Mouse (Mus musculus) hindbrain, embryonic 11.5 days (tissue): Measurements from ENCODE around the gene Nutm1. TPM values are rescaled to one million over a fixed set of nuclear protein-coding genes. Genes with fewer than 3 reads are reported as not detected.

Experiments used
- ATAC-seq: fragments of 200-750 bp; cut with Nextera tagmentation; 2 replicates; pipeline ENCODE4 v1.8.0; 2017; ENCODE audit warnings: mild to moderate bottlenecking, moderate TSS enrichment, moderate library complexity; ENCODE audit not compliant: low FRiP score
- DNase-seq: peaks from one replicate; pipeline ENCODE4 v3.0.0-alpha.2; 2015; ENCODE audit warnings: low spot score
- H3K27ac ChIP-seq: fragments of 300-500 bp; sonication (generic); 2 replicates; pipeline ENCODE4 v1.5.1; 2014; ENCODE audit warnings: mild to moderate bottlenecking, low read depth, low read length
- H3K27me3 ChIP-seq: fragments of 300-500 bp; sonication (generic); 2 replicates; pipeline ENCODE4 v1.6.1; 2014; ENCODE audit warnings: mild to moderate bottlenecking, low read length, moderate library complexity, mixed read lengths; ENCODE audit not compliant: control insufficient read depth, insufficient read depth
- H3K36me3 ChIP-seq: fragments of 300-500 bp; sonication (generic); 2 replicates; pipeline ENCODE4 v1.6.1; 2014; ENCODE audit warnings: mild to moderate bottlenecking, low read length, moderate library complexity, mixed read lengths; ENCODE audit not compliant: control insufficient read depth, insufficient read depth
- H3K4me1 ChIP-seq: fragments of 300-500 bp; sonication (generic); replicated peaks from 2 replicates; pipeline ENCODE4 v1.6.1; 2014; ENCODE audit warnings: low read length, mixed read lengths; ENCODE audit not compliant: control insufficient read depth, insufficient read depth
- H3K4me2 ChIP-seq: fragments of 300-500 bp; sonication (generic); replicated peaks from 2 replicates; pipeline ENCODE4 v1.6.1; 2014; ENCODE audit warnings: mild to moderate bottlenecking, low read depth, low read length
- H3K4me3 ChIP-seq: fragments of 300-500 bp; sonication (generic); 2 replicates; pipeline ENCODE4 v1.5.1; 2014; ENCODE audit warnings: low read depth, low read length
- H3K9ac ChIP-seq: fragments of 300-500 bp; sonication (generic); 2 replicates; pipeline ENCODE4 v1.6.1; 2014; ENCODE audit warnings: low read depth, low read length
- H3K9me3 ChIP-seq: fragments of 300-500 bp; sonication (generic); 2 replicates; pipeline ENCODE4 v1.6.1; 2016; ENCODE audit warnings: low read length; ENCODE audit not compliant: control insufficient read depth
- WGBS: fragments of 180-500 bp; shearing (Covaris S2); extraction: QIAGEN DNeasy Blood & Tissue Kit; methylation state at CpG from one replicate; pipeline ENCODE4 v1.1.7; 2014; 5-methylcytosine and 5-hydroxymethylcytosine counted together
- polyA plus RNA-seq: library from polyadenylated mRNA; unstranded; fragments of >200 nt; fragmentation: Nextera tagmentation; extraction: Ambion mirVana; gene quantifications from 2 replicates; pipeline ENCODE4 v1.2.1, GENCODE M21; 2014

Gene Nutm1
- polyA plus RNA-seq, 1 experiment from 2014 or later = 0.05 TPM

DNA sequence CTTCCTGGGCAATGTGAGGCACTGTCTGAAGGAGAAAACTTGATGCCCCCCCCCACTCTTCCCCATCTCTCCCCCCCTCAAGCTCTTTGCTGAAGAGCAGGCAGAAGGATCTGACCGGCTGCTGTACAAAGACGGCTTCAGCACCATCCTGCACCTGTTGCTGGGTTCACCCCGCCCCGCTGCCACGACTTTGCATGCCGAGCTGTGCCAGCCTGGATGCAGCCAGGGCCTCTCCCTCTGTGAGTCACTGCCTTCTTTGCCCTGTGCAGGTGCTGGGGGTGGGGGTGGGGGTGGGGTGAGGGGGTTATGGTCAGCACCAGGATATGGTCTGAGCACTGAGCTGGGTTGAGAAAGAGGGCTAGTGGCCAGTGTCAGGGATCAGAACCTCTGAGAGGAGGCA lies 12.9 kb downstream of the Nutm1 start:
- ATAC-seq = no peak; the same call in 1 of the 2 replicates

GRCm38 (mm10) chr2:112245307-112245706 lies 13.8 kb downstream of the Nutm1 start:
- H3K4me1 ChIP-seq = no peaks in the 10 kb centered on the region
- no peaks in the 10 kb centered on the region for H3K27me3 ChIP-seq
- no peak overlapping the region for H3K27ac ChIP-seq
- no peaks in the 10 kb centered on the region for H3K36me3 ChIP-seq
- WGBS = 85% methylated on average over 5 of the region's 5 CpGs
- no peak overlapping the region for H3K9ac ChIP-seq
- no peak overlapping the region for H3K4me2 ChIP-seq
- ATAC-seq (no peak), DNase-seq (no peak)
- no peaks in the 10 kb centered on the region for H3K9me3 ChIP-seq
- no peak overlapping the region for H3K4me3 ChIP-seq

More for the DNA sequence above, 12.9 kb downstream of the Nutm1 start:
- WGBS = 89% methylated on average over 6 of the region's 6 CpGs
- Histone ChIP-seq H3K27me3 (no peaks in the 10 kb centered on the region), H3K4me2 (no peak overlapping the region), H3K4me3 (no peak overlapping the region), H3K9ac (no peak overlapping the region), H3K27ac (no peak overlapping the region), H3K4me1 (no peaks in the 10 kb centered on the region), H3K36me3 (no peaks in the 10 kb centered on the region), H3K9me3 (no peaks in the 10 kb centered on the region)
- no peak for DNase-seq

DNA sequence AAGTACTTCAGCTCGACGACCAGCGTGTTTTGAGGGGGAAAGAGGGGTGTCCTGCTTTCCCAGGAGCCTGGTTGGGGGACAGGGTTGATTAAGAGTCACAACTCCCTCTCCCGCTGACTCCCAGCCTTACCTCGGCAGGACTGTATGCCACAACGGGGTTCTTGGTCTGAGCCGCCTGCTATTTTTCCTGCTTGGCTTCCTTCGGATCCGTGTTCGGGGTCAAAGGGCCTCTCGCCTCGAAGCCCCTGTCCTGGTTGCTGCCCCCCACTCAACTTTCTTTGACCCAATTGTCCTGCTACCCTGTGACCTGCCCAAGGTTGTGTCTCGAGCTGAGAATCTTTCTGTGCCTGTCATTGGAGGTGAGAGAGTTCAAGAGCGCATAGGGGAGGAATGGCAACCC lies 17.3 kb downstream of the Nutm1 start:
- Histone ChIP-seq H3K27me3 (no peaks in the 10 kb centered on the region), H3K4me3 (no peak overlapping the region), H3K9ac (no peak overlapping the region), H3K36me3 (no peaks in the 10 kb centered on the region), H3K4me2 (no peak overlapping the region), H3K4me1 (no peaks in the 10 kb centered on the region), H3K9me3 (no peaks in the 10 kb centered on the region), H3K27ac (no peak overlapping the region)
- 82% methylated on average over 14 of the region's 14 CpGs for WGBS
- ATAC-seq = no peak
- DNase-seq = no peak

GRCm38 (mm10) chr2:112239935-112240721 lies 19.0 kb downstream of the Nutm1 start:
- H3K36me3 ChIP-seq = no peaks in the 10 kb centered on the region
- no peaks in the 10 kb centered on the region for H3K9me3 ChIP-seq
- no peaks in the 10 kb centered on the region for H3K27me3 ChIP-seq
- DNase-seq (peak; percentile 59), ATAC-seq (peak; percentile 71)
- H3K9ac ChIP-seq = peak overlapping the region; percentile 73
- WGBS = under 1% methylated on average over 21 of the region's 28 CpGs
- H3K27ac ChIP-seq = peak overlapping the region; percentile 96
- no peaks in the 10 kb centered on the region for H3K4me1 ChIP-seq
- H3K4me3 ChIP-seq = peak overlapping the region; percentile 66
- peak overlapping the region; percentile 93 for H3K4me2 ChIP-seq

- Histone ChIP-seq H3K4me1 (no peaks in the 10 kb centered on the region), H3K27ac (peak within 1 kb of the TSS; percentile 96), H3K4me3 (peak within 1 kb of the TSS; percentile 66), H3K36me3 (no peaks in the 10 kb centered on the region), H3K9ac (peak within 1 kb of the TSS; percentile 73), H3K4me2 (peak within 1 kb of the TSS; percentile 93), H3K9me3 (no peaks in the 10 kb centered on the region), H3K27me3 (no peaks in the 10 kb centered on the region)
- peak; percentile 92 for ATAC-seq
- WGBS = under 1% methylated on average over 62 of the region's 94 CpGs
- peak; percentile 96 for DNase-seq
Measured at GRCm38 (mm10) chr2:112239212-112239934, 19.7 kb downstream of the Nutm1 start, which contains the start of gene Lpcat4. Gene Lpcat4 (plus strand): TSS chr2:112239468.

GRCm38 (mm10) chr2:112238006-112238405 lies 21.1 kb downstream of the Nutm1 start:
- DNase-seq = peak; percentile 4
- Histone ChIP-seq H3K9ac (no peak overlapping the region), H3K4me2 (no peak overlapping the region), H3K4me1 (no peaks in the 10 kb centered on the region), H3K27ac (no peak overlapping the region), H3K9me3 (no peaks in the 10 kb centered on the region), H3K27me3 (no peaks in the 10 kb centered on the region), H3K4me3 (no peak overlapping the region), H3K36me3 (no peaks in the 10 kb centered on the region)
- 8% methylated on average over 4 of the region's 4 CpGs for WGBS
- ATAC-seq = no peak

GRCm38 (mm10) chr2:112236620-112237019 lies 22.5 kb downstream of the Nutm1 start:
- no peak for ATAC-seq
- WGBS = 96% methylated on average over 2 of the region's 2 CpGs

DNA sequence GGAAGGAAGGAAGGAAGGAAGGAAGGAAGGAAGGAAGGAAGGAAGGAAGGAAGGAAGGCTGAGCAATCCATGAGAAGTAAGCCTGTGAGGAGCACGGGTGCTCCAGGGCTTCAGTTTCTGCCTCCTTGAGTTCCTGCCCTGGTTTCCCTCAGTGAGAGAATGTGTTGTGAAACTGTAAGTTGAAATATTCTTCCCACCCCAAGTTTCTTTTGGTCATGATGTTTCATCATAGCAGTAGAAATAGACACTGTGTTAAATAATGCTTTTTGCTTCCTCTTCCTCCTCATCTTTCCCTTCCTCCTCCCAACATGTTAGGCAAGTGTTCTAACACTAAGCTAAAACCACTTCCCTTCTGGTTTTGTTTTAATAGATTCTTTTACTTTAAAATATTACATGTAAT lies 26.5 kb downstream of the Nutm1 start:
- H3K9me3 ChIP-seq = no peaks in the 10 kb centered on the region
- no peak overlapping the region for H3K4me3 ChIP-seq
- ATAC-seq (no peak), DNase-seq (no peak)
- H3K27ac ChIP-seq = no peak overlapping the region
- no peaks in the 10 kb centered on the region for H3K27me3 ChIP-seq
- H3K9ac ChIP-seq = no peak overlapping the region
- no peaks in the 10 kb centered on the region for H3K4me1 ChIP-seq
- H3K4me2 ChIP-seq = no peak overlapping the region
- no peaks in the 10 kb centered on the region for H3K36me3 ChIP-seq
- WGBS = 90% methylated on average over 1 of the region's 1 CpGs

More at GRCm38 (mm10) chr2:112236620-112237019, 22.5 kb downstream of the Nutm1 start:
- no peak overlapping the region for H3K4me2 ChIP-seq
- no peak overlapping the region for H3K27ac ChIP-seq
- DNase-seq = no peak
- H3K27me3 ChIP-seq = no peaks in the 10 kb centered on the region
- H3K9me3 ChIP-seq = no peaks in the 10 kb centered on the region
- H3K4me3 ChIP-seq = no peak overlapping the region
- H3K9ac ChIP-seq = no peak overlapping the region
- H3K4me1 ChIP-seq = no peaks in the 10 kb centered on the region
- H3K36me3 ChIP-seq = no peaks in the 10 kb centered on the region
